Mouse (Mus musculus) intestine, postnatal 0 days (tissue): Measurements from ENCODE around the gene P2rx3. TPM values are rescaled to one million over a fixed set of nuclear protein-coding genes. Genes with fewer than 3 reads are reported as not detected.

Source experiments
- ATAC-seq: fragments of 200-750 bp; cut with Nextera tagmentation; 2 replicates; pipeline ENCODE4 v1.8.0; 2017; ENCODE audit warnings: mild to moderate bottlenecking, moderate TSS enrichment, moderate library complexity
- H3K27ac ChIP-seq: fragments of 300-500 bp; sonication (generic); 2 replicates; pipeline ENCODE4 v1.5.1; 2014; ENCODE audit warnings: mild to moderate bottlenecking, low read depth, low read length, moderate library complexity
- H3K27me3 ChIP-seq: fragments of 300-500 bp; sonication (generic); replicated peaks from 2 replicates; pipeline ENCODE4 v1.6.1; 2014; ENCODE audit warnings: low read length, mixed read lengths; ENCODE audit not compliant: control insufficient read depth, insufficient read depth
- H3K36me3 ChIP-seq: fragments of 300-500 bp; sonication (generic); 2 replicates; pipeline ENCODE4 v1.6.1; 2014; ENCODE audit warnings: mild to moderate bottlenecking, moderate library complexity; ENCODE audit not compliant: control insufficient read depth, insufficient read depth
- H3K4me1 ChIP-seq: fragments of 300-500 bp; sonication (generic); replicated peaks from 2 replicates; pipeline ENCODE4 v1.6.1; 2014; ENCODE audit warnings: antibody characterized with exemption, low read length, mixed read lengths; ENCODE audit not compliant: control insufficient read depth, insufficient read depth
- H3K4me2 ChIP-seq: fragments of 300-500 bp; sonication (generic); replicated peaks from 2 replicates; pipeline ENCODE4 v1.6.1; 2014; ENCODE audit warnings: low read depth, mild to moderate bottlenecking, moderate library complexity
- H3K4me3 ChIP-seq: fragments of 300-500 bp; sonication (generic); 2 replicates; pipeline ENCODE4 v1.5.1; 2014; ENCODE audit warnings: low read depth, low read length
- H3K9ac ChIP-seq: fragments of 300-500 bp; sonication (generic); 2 replicates; pipeline ENCODE4 v1.6.1; 2014; ENCODE audit warnings: mild to moderate bottlenecking, low read depth, low read length
- H3K9me3 ChIP-seq: fragments of 300-500 bp; sonication (generic); 2 replicates; pipeline ENCODE4 v1.6.1; 2016; ENCODE audit warnings: mixed run types; ENCODE audit not compliant: control insufficient read depth
- CTCF ChIP-seq: sonication (generic); IDR thresholded peaks from 2 replicates; pipeline ENCODE4 v1.5.1; 2016; ENCODE audit warnings: low read depth, mild to moderate bottlenecking, control low read depth, antibody characterized with exemption, moderate library complexity
- WGBS: fragments of 180-500 bp; shearing (Covaris S2); extraction: QIAGEN DNeasy Blood & Tissue Kit; methylation state at CpG from one replicate; pipeline ENCODE4 v1.1.7; 2014; 5-methylcytosine and 5-hydroxymethylcytosine counted together
- polyA plus RNA-seq: library from polyadenylated mRNA; unstranded; fragments of >200 nt; fragmentation: Nextera tagmentation; extraction: Ambion mirVana; gene quantifications from 2 replicates; pipeline ENCODE4 v1.2.1, GENCODE M21; 2015

The P2rx3 gene
- polyA plus RNA-seq, 1 experiment from 2014 or later = 0.26 TPM

DNA sequence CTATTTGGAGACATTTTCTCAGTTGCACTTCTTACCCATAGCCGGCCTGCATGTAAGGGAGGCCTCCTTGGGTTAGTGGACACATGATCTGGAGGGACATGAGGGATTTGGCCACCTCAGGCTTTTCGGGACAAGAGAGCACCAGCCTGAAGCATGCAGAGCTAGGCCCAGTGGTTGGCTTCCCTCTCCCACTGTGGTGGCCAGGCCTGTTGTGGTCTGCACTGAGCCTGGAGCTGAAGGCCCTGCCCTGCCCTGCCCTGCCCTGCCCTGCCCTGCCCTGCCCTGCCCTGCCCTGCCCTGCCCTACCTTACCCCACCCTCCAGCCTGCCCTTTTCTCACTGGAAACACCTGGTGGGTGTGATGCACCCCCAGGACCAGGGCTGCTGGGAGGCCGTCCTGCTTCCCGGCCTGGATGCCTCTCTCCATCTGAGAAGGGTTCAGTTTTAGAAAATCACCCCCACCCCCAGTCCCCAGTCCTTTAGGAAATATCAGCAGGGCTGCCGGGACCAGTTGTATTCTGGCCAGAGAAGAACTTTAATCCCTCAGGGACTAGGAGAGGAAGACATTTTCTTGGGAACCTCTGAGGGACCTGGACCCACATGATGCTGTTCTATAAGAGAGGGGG is 16.0 kb upstream of the P2rx3 start:
- WGBS = 50% methylated on average over 5 of the region's 5 CpGs
- no peak overlapping the region for H3K27ac ChIP-seq
- H3K36me3 ChIP-seq = peaks cover 43% of the 10 kb centered on the region
- peak overlapping the region; percentile 17; the same call in 1 of the 2 replicates for H3K4me2 ChIP-seq
- H3K4me3 ChIP-seq = no peak overlapping the region
- no peak for TF ChIP-seq CTCF
- H3K9me3 ChIP-seq = no peaks in the 10 kb centered on the region
- peaks cover 7% of the 10 kb centered on the region for H3K4me1 ChIP-seq
- H3K9ac ChIP-seq = no peak overlapping the region
- peak; percentile 32 for ATAC-seq
- no peaks in the 10 kb centered on the region for H3K27me3 ChIP-seq

DNA sequence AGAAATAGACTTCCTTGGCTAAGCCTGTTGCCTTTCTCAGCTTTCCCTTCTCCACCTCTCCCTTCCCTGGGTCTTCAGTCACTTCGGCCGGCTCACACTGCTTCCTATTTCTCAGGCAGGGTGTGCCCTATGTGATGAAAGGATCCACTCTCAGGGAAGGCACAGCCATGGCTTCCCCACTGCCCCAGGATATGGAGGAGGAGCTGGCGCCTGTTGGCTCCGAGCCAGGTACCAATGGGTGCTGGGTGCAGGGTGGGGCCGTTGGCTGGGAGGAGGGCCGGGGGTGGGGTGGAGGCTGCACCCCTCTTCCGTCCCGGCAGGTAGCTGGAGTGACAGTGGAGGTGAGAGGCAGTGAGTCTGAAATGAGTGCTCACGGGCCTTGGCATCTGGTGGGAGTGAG is 13.5 kb upstream of the P2rx3 start:
- Histone ChIP-seq H3K27ac (peak overlapping the region; percentile 86), H3K9me3 (no peaks in the 10 kb centered on the region), H3K4me3 (peak overlapping the region; percentile 38), H3K36me3 (peaks cover 40% of the 10 kb centered on the region), H3K4me2 (peak overlapping the region; percentile 91), H3K4me1 (peaks cover 12% of the 10 kb centered on the region), H3K27me3 (no peaks in the 10 kb centered on the region), H3K9ac (peak overlapping the region; percentile 53; the same call in 1 of the 2 replicates)
- peak; percentile 41 for ATAC-seq
- WGBS = 23% methylated on average over 9 of the region's 9 CpGs
- no peak for TF ChIP-seq CTCF

DNA sequence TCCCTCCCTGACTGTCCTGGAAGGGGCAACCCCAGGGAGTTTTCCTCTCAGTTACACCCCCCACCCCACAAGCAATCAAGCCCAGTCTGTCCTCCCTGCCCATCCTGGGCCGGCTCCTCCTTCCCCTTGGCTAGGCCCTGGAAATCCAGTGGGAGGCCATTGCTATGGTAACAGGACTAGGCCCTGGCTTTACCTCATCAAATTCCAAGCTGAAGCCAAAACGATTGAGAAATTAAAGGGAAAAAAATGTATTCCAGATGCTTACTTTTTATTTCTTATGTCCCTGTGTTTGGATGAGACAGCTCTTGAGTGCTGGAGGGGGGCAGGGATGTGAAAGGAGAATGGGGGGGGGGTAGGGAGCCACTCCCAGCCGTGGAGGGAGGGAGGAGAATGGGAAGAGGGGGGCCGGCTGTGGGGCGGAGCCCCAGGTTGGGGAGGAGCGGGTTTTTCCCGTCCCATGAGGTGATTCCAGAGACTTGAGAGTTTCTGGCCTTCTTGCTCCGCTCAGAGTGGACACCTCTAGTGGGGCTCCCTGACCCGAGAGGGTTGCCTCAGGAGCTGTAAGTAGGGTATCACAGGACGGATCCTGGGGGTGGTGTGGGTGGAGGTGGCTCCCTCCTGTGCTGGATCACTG is 12.9 kb upstream of the P2rx3 start:
- Histone ChIP-seq H3K36me3 (peaks cover 41% of the 10 kb centered on the region), H3K4me3 (peak overlapping the region; percentile 38), H3K27ac (peak overlapping the region; percentile 86), H3K27me3 (no peaks in the 10 kb centered on the region), H3K4me1 (peaks cover 12% of the 10 kb centered on the region), H3K9ac (peak overlapping the region; percentile 53; the same call in 1 of the 2 replicates), H3K4me2 (peak overlapping the region; percentile 91), H3K9me3 (no peaks in the 10 kb centered on the region)
- 6% methylated on average over 10 of the region's 10 CpGs for WGBS
- TF ChIP-seq CTCF = no peak
- no peak for ATAC-seq

DNA sequence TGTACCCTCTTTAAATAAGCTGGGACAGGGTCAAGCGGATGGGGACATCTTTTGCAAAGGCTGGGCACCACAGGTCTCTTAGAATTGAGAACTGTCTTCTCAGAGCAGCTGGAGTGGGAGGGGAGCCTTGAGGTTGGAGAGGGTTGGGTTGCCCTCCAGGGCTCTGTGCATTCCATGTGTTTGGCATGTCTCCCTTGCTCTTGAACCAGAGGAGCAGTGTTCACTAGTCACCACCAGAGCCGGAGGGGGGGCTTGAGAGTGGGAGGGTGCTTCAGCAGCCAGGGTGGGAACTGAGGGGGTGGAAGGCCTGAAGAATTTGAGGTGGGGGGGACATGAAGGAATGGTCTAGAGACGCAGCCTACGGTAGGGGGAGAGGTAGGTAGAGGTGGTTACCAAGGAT is 12.0 kb upstream of the P2rx3 start:
- H3K36me3 ChIP-seq = peaks cover 41% of the 10 kb centered on the region
- no peak for TF ChIP-seq CTCF
- no peak overlapping the region for H3K27ac ChIP-seq
- no peak overlapping the region for H3K9ac ChIP-seq
- no peaks in the 10 kb centered on the region for H3K9me3 ChIP-seq
- H3K4me2 ChIP-seq = peak overlapping the region; percentile 91
- no peak for ATAC-seq
- H3K4me3 ChIP-seq = 0 out of 2 replicates have a peak overlapping the region, but pooled peaks have one; percentile 78
- peaks cover 12% of the 10 kb centered on the region for H3K4me1 ChIP-seq
- 74% methylated on average over 4 of the region's 4 CpGs for WGBS
- H3K27me3 ChIP-seq = no peaks in the 10 kb centered on the region

DNA sequence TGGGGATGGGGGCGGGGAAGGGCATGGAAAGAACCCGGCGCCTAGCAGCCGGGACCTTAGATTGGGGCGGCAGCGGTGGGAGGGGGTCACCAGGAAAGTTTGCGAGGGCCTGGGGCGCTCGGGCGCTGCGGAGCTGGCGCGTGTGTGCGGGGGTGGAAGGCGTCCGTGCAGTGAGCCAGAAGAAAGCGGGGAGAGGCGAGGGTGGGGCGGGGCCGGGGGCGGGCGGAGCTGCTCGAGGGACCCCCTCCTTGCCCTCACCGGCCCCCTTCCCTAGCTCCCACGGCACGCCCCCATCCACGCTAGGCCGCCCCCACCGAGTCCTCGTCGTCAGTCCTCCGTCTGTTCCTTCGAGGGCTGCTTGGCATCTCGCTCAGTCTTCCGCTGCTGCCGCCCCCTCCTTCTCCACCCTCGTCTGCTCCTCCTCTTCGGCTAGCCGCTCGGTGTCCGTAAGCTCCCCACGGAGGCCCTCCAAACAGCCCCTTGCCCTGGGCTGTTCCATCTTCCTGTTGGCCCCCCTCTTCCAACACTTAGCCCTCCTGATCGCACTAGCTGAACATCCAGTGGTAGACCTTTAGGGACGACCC is 11.0 kb upstream of the P2rx3 start:
- Histone ChIP-seq H3K36me3 (peaks cover 46% of the 10 kb centered on the region), H3K4me2 (peak overlapping the region; percentile 91), H3K4me1 (peaks cover 9% of the 10 kb centered on the region), H3K9ac (peak overlapping the region; percentile 78), H3K4me3 (peak overlapping the region; percentile 78), H3K27ac (peak overlapping the region; percentile 93), H3K9me3 (no peaks in the 10 kb centered on the region), H3K27me3 (no peaks in the 10 kb centered on the region)
- ATAC-seq = peak; percentile 30
- 0 out of 2 replicates have a peak, but pooled peaks have one; percentile 3 for TF ChIP-seq CTCF
- WGBS = under 1% methylated on average over 32 of the region's 44 CpGs

DNA sequence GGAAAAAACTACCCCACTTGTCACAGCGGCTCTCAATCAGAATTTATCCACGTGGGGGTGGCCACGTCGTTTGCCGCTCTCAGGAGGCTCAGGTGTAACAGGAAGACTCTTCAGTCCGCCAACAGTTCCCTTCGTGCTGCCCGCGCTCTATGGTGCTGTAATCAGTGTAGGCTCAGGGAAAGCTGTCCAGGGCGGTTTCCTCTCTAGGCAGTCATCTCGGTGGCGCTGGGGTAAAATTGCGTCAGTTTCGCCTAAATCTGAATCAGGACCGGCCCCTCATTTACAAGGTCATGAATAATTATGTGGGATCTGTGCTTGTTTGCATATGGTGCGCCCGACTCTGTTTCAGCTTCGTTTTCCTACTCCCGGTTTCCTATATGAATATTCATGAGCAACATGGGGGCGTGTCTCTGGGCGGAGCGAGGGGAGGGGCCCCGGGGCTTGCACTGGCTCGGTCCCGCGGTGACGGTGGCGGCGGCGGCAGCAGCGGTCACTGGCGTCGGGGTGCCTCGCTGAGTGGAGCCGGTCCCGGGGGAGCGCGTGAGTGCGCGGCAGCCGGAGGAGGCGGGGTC is 10.4 kb upstream of the P2rx3 start, which contains the start of gene Tnks1bp1:
Gene Tnks1bp1 (plus strand): TSS at position 427 of the 572 bp plus-strand sequence.
- peak within 1 kb of the TSS; percentile 91 for H3K4me2 ChIP-seq
- TF ChIP-seq CTCF = 0 out of 2 replicates have a peak, but pooled peaks have one; percentile 1
- H3K4me1 ChIP-seq = peaks cover 5% of the 10 kb centered on the region
- peak; percentile 91 for ATAC-seq
- WGBS = under 1% methylated on average over 42 of the region's 42 CpGs
- peak within 1 kb of the TSS; percentile 93 for H3K27ac ChIP-seq
- peak within 1 kb of the TSS; percentile 78 for H3K4me3 ChIP-seq
- H3K36me3 ChIP-seq = peaks cover 50% of the 10 kb centered on the region
- H3K27me3 ChIP-seq = no peaks in the 10 kb centered on the region
- no peaks in the 10 kb centered on the region for H3K9me3 ChIP-seq
- peak within 1 kb of the TSS; percentile 78 for H3K9ac ChIP-seq
